Mouse (Mus musculus): ENCODE data around the gene Smco1.
"Not testable (repeated sequence)": the region's sequence is repeated elsewhere in the genome, so short reads cannot be mapped to it uniquely, and the experiment has no call there.

Gene Smco1

DNA sequence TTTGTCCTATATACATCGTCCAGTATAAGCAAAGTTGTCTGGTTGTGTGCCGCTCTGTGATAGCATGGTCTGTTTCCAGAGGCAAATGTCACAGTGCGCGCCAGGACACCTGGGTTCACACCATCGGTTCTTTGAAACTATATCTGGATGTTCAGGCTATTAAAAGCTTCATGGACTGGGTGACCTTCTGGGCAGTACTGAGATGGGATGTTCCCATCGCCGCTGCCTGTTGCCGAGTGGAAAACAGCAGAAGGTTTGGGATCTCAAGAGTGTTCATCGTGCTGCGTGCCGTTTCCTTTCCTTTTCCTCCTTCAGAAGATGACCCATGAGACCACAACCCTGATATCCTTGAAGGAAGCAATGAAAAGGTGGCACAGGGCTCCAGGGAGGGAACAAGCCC is at the start of gene Smco1:
Gene Smco1 (plus strand): TSS at position 178 of the 400 bp plus-strand sequence.
- peak; percentile 95 for DNase-seq

DNA sequence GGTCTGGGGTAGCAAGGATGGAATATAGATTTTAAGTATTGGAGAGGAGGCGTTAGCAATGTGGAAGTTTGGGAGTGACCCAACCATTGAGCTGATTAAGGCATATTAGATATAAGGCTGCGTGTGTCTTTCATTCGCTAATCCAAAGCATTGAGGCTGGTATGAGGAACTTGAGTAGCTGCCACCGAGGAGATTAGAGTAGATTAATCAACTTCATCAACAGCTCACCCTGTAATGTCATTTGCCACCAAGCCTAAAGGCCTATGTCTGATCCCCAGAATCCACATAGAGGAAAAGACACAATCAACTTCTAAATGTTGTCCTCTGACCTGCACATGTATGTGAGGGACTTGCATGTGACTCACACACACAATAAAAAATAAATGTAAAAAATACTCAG is 49.5 kb upstream of the Smco1 start:
- no peak for DNase-seq

DNA sequence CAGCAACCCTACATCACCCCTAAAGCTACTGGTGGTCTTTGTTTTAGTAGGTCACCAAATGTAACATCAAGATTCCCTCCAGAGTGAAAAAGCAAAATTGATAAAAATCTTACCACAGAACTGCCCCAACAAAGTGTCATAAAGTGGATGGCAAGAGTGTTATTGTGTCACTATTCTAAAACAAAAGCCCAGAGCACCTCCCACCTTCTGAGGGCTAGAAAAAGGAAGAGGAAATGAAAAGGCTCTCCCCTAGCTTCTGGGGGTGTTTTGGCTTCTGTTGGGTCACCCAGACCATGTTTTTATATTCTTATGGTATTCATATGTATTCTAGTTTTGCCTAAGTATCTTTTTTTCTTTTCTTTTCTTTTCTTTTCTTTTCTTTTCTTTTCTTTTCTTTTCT is 48.9 kb upstream of the Smco1 start:
- no peak for DNase-seq

DNA sequence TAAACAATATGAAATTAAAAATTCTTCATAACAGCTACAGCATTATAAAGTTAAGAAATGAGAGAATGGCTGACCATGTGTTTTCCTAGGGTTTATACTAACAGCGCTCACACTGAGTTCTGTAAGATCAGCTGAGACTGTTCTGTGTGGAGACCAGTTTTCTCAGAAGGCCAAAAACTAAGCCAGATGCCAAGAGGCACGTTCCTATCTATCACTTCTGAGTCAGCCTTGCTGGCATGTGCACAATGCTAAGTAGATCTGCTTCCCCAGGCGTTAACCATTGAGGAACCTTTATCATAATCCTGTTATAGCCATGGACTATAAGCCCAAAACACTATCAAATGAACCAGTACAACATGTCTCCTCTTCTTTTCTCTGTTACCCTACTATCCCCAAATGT is 39.2 kb upstream of the Smco1 start:
- peak; percentile 72 for DNase-seq

DNA sequence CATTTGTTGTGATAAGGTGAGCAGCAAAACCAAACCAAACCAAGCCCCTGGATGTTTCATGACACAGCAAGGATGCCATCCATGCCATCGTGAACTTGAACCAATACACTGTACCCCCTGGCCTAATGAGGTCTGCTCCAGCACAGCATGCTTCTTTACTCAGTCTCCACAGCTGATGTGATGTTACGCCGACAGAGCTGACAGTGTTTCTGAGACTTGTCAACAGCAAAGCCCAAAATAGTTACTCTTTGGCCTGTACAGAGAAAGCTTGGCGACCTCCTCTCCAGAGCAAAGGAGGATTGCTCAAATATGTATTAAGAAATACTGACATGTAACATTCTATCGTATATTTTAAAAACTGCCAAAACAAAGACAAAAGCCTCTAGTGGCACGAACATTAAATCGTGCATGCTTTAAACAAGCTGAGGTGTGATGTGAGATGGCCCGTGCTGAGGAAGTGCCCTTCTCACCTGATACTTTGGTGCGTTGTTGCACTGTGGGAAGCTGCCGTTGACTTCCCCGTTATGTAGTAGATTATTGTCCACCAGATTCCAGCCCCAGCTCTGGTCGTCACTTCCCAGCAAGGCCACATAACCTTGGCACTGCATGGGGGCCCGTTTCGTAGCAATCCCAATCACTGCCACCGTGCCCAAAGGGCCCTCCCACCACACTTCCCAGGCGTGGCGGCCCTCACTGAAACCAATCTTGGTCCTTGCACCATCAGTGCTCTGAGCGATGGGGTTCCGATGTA is 33.2 kb upstream of the Smco1 start:
- DNase-seq = peak; percentile 92

DNA sequence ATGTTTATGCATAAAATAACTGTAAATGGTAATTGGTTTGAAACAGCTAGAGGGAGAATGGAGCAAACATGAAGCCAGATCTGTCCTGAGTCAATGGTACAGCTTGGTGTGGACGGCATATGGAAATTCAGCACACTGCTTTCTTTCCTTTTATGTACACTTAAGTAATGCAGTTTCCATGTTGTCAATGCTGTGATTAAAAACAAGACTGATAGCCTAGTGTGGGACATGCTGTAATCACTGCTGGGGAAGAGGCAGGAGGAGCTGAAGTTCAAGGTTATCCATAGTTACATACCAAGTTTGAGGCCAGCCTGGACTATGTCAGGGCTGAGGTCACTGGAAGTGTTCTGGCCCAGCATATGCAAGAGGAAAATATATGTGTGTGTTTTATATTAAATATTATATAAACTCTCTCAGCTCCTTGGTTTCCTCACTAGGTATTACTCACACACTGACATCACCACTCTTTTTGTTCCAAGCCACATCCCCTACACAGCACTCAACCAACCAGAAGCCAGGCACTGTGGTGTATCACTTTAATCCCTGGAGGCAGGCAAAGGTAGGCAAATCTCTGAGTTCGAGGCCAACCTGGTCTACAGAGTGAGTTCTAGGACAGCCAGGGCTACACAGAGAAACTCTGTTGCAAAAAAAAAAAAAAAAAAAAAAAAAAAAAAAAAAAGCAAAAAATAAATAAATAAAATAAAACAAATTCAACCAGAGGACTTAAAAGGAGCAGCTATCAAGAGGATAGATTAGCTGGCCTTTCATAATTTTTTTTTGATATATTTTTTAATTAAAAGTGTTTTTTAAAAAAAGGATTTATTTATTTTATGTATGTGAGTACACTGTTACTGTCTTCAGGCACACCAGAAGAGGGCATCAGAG is 31.6 kb upstream of the Smco1 start:
- DNase-seq = no peak

DNA sequence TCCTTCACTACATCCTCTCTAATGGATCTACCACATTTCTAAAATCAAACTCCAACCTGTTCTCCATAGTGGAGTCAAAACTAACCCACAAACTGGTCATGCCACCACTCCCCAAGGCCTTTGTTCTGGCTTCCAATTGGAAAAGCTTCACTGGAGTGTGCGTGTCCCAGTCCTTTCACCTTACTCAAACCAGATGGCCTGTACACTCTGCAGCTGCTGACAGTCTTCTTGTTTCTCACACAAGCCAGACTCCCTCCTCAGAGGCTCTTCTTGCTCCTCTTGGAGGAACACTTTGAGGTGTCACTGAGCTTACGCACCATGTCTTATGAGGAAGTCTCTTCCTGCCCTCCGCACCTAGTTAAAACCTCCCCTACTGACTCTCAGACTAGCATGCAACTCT is 27.4 kb upstream of the Smco1 start:
- DNase-seq = no peak

DNA sequence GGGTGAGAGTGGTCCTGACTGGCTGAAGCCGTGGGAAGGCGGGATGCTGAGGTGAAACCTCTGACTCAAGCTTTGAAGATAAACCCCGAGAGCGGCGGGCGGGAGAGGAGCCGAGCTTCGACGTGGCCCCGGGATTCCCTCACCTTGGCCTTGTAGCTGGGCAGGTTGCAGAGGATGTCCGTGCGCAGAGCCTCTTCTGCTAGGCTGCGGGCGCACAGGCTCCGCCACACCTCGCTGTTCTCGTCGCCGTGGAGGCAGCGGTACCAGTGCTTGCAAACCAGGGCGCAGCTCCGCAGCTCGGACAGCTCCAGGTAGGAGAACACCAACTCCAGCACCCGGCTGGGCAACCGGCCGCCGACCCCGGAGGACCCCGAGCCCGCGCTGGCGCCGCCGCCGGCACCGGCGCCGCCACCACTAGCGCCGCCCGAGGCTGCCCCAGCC is 24.9 kb upstream of the Smco1 start:
- DNase-seq = no peak

DNA sequence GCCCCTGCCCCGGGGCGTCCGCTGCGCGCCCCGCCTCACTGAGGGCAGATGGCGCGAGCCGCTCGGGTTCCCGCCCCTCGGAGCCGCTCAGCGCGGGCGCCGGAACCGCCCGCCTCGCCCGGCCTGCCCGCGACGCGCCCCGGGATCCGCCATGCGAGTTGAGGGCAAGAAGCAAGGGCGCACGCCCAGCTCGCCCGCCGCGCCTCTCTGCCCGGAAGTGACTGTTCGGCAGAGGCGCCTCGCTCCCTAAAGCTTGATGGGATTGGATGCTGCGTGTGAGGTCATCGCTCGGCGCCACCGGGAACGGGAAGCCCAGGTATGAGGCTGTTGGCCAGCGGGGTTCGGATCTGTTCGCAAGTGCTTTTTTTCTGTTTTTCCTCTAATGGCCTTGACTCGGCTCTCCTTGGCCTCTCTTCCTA is 24.3 kb upstream of the Smco1 start, which contains the start of the genes Fbxo45 and Wdr53:
Gene Fbxo45 (minus strand): TSS at position 207 of the 419 bp plus-strand sequence.
Gene Wdr53 (plus strand): TSS at position 276 of the 419 bp plus-strand sequence.
- DNase-seq = peak; percentile 100

DNA sequence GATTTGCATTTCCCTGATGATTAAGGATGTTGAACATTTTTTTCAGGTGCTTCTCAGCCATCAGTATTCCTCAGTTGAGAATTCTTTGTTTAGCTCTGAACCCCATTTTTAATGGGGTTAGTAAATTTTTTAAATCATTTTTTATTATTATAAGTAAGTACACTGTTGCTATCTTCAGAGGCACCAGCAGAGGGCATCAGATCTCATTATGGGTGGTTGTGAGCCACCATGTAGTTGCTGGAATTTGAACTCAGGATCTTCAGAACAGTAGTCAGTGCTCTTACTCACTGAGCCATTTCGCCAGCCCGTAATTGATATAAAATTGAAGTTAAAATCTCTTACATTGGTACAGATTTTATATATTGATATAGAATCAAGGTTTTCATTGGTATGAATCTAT is 7.0 kb upstream of the Smco1 start:
- DNase-seq = not testable (repeated sequence)

DNA sequence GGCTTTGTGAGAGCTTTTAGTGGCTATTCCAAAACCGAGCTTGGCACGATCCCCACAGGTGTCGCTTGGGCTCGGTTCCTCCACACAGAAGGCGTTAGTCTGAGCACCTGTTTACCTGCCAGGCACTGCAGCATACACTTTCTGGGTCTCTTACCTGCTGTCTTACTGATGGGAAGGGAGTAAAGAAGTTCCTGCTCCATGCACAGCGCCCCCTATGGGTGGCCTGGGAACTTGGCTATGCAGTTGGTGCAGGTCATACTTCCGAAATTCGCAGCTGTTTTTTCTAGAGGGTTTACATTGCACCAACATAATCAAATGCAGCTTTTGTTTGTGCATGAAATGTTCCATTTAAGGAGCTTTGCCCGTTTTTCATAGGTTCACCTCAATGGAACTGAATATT is 2.1 kb downstream of the Smco1 start:
- no peak for DNase-seq

DNA sequence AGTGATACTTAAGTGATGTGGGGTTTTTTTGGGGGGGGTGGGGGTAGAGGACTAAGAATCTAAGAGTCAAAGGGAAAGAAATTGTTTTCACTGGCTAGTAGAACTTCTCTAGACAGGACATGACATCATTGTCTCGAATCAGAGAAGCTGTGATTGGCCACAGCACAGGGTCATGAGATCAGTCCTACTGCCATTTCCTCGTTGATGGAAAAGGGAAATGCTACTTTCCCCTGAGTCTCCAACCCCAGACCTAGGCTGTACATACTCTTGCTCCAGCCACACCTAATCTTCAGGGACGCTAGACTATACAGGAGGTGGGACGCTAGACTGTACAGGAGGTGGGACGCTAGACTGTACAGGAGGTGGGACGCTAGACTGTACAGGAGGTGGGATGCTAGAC is 3.8 kb downstream of the Smco1 start:
- peak; percentile 75 for DNase-seq

DNA sequence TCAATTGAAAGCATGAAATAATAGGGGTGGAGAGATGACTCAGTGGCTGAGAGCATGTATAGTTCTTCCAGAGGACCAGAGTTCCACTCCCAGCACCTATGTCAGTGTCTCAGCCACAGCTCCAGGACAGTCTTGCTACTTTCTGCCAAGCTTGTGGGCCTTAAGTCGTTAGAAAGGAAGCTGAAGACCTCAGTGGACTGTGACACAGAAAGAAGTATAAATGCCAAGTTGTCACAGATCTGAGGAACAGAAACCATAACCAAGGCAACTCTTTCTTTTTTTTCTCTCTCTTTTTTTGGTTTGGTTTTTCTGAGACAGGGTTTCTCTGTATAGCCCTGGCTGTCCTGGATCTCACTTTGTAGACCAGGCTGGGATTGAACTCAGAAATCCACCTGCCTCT is 4.6 kb downstream of the Smco1 start:
- DNase-seq = peak; percentile 76

DNA sequence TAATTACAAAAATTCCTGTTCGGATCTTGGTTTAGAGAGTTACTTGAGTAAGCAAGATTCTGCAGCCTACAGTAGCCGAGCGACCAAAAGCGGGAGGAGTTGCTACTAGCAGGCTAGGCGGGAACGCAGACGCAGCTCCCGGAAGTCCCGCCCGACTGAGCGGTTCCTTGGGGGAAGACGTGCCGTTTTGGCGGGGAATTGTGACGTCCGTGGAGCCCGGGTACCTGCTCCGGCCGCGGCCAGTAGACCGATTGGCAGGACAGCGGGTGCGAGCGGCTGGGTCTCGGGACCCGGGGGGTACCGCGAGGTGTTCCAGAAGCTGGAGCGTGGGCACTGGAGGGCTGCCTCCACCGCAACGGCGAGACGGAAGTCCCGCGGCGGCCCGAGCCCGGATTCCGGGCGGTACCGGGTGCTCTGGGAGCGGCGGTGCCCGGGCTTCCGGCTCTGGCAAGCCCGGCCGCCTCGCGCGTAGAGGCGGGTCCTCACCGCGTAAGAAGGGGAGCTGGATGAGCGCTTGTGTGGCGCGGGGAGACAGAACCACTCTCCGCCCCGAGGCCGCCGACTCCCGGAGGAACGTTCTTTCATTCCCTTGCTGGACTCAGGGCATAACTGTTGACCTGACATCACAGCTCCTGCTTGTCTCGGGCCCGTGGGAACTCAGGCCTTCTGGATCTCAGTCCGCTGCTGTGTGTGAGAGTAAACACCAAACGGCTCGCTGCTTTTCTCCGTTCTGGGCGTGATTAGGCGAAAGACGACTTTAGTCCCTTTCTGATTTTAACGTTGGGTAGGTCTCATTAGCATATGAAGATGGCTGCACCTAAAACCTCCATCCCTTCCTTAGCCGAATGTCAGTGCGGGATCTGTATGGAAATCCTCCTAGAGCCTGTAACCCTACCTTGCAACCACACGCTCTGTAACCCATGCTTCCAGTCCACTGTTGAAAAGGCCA is 6.3 kb downstream of the Smco1 start, which contains the start of gene Rnf168:
Gene Rnf168 (plus strand): TSS at position 152 of the 949 bp plus-strand sequence.
- DNase-seq = peak; percentile 99

DNA sequence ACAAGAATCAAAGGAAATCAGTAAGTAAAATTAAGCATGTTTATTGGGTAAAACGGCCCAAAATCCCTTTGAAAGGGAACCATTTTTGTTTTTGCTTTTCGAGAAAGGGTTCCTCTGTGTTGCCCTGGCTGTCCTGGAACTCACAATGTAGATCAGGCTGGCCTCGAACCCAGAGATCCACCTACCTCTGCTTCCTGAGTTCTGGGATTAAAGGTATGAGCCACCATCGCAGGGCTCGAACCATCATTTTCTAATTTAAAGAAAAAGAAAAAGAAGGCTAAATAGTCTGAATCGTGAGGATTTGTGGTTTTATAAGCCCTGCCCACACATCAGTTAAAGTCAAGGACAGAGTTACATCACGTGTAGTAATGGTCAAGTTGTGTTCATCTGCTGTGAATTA is 7.1 kb downstream of the Smco1 start:
- DNase-seq = peak; percentile 76

DNA sequence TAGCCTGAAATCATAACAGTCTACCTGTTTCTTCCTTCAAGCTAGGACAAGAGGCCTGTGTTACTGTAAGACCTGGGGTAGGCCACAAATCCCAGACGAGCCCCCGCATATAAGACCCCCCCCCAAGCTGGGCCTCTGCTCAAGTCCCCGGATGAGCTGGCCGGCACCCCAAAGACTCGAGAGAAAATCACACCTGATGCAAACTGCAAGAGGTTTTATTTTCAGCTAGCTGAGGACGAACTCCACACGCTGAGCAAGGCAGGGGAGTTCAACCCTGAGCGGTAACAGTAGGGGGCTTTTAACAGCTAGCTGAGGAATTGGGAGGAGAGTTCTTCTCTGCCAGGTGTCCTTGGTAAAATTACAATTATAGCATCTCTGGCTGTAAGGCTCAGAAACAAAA is 8.9 kb downstream of the Smco1 start:
- peak; percentile 79 for DNase-seq

DNA sequence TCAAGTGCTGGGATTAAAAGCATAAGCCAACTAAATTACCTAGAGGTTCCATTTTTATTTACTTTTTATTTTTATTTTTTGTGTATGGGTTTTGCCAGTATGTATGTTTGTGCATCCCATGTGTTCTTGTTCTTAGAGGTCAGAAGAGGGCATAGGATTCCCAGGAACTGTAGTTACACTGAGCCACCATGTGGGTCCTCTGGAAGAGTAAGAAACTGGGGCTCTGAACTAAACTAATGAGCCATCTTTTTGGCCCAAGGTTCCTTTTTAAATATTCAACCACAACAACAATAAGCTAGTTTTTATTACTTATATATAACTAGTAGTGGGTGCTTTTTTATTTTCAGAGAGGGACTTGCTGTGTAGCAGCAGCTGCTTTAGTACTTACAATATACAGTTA is 11.3 kb downstream of the Smco1 start:
- peak; percentile 13 for DNase-seq

DNA sequence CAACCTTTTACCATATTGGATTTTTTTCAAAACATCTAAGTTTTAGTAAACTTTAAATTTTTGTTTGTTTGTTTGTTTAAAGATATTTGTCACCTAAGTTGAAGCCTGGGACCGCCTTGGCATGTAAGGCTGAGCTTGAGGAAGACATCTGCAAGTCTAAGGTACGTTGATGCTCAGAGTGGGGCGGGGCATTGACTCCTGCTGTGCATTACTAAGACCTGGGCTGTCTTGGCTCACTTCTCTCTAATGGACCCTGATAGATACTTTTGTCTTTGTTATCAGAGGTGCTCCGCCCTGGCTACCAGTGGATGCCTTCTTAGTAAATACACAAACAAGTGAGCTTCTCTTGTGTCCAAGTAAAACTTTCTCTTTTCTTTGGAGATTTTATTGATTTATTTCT is 20.6 kb downstream of the Smco1 start:
- peak; percentile 73 for DNase-seq

DNA sequence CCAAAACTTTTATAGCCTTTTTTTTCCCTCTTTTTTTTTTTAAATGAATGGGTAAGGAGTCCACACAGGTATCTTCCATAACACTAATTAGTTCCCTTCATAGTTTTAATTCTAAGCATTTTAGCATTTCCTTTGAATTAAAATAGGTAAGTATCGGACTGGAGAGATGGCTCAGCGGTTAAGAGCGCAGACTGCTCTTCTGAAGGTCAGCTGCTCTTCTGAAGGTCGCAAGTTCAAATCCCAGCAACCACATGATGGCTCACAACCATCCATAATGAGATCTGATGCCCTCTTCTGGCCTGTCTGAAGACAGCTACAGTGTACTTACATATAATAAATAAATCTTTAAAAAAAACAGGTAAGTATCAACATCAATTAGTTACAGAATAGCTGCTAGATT is 28.3 kb downstream of the Smco1 start:
- peak; percentile 12 for DNase-seq

DNA sequence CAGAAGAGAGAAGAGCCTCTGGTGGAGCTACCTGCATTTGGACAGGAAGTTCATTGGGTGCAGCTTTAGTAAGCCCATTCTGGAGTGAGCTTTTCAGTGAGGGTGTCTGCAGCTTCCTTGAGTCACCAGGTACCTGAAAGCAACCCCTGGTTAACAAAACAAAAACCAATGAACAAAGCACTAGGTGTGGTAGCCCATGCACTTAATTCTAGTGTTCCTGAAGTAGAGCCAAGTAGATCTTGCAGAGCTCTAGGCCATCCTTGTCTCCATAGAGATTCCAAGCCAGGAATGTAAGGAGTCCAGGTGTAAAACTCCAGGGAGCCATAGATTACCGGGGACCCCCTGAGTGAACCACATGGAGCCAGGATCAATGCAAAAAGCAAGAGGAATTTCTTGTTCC is 31.8 kb downstream of the Smco1 start:
- DNase-seq = no peak

DNA sequence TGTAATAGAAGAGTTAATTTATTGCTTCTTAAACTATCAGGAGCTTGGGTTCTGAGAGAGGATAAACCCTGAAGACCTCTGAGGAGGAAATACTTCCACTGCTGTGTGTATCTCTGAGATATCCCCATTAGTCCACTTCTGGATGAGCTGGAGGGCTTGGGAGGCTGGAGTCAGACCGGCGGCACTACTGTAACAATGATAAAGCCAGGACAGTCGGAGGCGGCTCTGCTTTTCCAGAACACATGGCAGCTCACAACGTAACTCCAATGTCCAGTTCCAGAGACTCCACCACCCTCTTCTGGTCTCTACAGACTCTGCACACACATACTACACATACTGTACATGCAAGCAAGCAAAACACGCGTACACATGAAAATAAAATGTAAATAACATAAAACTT is 32.6 kb downstream of the Smco1 start:
- peak; percentile 51 for DNase-seq

DNA sequence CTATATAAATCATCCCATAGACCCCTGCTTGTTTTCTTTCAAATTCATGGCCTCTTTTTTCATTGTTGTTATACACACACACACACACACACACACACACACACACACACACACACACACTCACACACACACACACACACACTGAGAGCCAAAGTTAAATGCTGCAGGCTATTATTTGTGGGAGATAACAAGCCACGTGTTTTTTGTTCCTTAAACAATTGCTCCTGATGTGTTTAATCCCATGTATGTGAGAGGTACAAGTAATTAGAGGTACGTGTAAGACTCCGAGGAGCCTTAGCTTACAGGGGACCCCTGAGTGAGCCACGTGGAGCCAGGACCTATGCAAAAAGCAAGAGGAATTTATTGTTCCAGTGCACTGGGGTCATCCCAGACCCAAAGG is 40.7 kb downstream of the Smco1 start:
- no peak for DNase-seq

DNA sequence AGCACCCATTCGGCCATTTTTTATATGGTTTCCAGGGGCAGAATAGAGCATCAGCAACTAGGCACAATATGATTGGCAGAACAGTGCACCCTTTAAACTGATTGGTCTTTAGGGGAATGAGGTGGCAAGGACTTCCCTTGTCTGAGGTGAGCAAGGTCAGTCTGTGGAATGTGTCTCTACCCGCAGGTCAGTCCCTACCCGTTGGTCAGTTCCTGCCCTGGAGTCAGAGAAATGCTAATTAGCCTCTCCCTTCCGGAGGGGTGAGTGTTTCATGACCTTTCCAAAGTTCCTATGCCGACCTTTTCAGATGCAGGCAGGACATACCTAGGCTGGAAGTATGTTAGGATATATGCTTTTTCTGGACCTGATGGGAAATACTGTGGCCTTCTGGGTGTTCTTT is 41.1 kb downstream of the Smco1 start:
- DNase-seq = peak; percentile 74
